Mouse (Mus musculus): Measurements from ENCODE around the gene Tmem247. TPM values are rescaled to one million over a fixed set of nuclear protein-coding genes. Genes with fewer than 3 reads are reported as not detected.

The Tmem247 gene
- polyA plus RNA-seq, 1 experiment from 2014 or later = not detected

DNA sequence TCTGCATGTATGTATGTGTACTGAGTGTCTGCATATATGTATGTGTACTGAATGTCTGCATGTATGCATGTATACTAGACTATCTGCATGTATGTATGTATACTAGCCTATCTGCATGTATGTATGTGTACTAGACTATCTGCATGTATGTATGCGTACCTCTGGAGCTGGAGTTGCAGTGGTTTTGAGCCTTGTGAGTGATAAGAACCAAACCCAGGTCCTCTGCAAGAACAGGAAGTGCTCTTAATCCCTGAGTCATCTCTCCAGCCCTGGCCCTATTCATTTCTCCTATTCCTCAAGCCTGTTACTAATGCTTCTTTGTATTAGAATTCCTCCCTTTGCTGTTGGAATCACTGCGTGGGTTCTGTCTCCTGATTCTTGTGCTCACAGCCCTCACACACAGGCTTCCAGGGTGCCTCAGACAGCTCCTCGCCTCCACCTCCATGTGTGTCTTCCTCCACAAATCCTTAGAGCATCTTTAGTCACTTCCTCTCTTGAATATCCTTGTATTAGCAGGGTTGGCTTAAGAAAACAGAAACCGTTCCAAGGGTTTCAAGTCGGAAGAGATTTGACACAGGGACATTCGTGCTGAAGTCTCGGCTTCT lies 4.0 kb upstream of the Tmem247 start:
- Histone ChIP-seq H3K4me2 (replicated peaks) (no peak overlapping the region), H3K9me3 (replicated peaks) (0 out of 2 replicates have a peak, but pooled peaks cover 2% of the 10 kb centered on the region)

DNA sequence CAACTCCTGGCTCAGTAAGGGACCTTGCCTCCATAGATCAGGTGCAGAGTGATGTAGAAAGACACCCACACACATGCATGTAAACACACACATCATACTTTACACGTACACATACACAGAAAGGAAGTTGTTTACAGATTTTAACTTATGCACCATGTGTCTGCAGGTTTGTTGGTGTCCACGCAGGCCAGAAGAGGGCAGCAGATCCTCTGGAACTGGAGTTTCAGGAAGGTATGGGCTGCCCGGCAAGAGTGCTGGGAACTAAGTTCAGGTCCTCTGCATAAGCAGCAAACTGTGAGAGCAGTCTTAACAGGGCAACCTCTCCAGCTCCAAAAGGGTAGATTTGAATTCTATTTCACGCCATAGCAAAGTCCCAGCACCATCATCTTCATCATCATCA lies 1.6 kb upstream of the Tmem247 start:
- WGBS = 82% methylated on average over 4 of the region's 4 CpGs
- ATAC-seq (ENCODE audit: insufficient number of reproducible peaks, low FRiP score, low TSS enrichment, low read depth) = no peak

More for the DNA sequence above, 4.0 kb upstream of the Tmem247 start:
- Histone ChIP-seq H3K4me1 (no peaks in the 10 kb centered on the region), H3K27me3 (no peaks in the 10 kb centered on the region), H3K9ac (no peak overlapping the region), H3K27ac (replicated peaks) (no peak overlapping the region), H3K4me3 (replicated peaks) (no peak overlapping the region), H3K36me3 (no peaks in the 10 kb centered on the region)
- ATAC-seq (ENCODE audit: insufficient number of reproducible peaks, low FRiP score, low TSS enrichment, low read depth) = no peak
- 75% methylated on average over 7 of the region's 7 CpGs for WGBS

DNA sequence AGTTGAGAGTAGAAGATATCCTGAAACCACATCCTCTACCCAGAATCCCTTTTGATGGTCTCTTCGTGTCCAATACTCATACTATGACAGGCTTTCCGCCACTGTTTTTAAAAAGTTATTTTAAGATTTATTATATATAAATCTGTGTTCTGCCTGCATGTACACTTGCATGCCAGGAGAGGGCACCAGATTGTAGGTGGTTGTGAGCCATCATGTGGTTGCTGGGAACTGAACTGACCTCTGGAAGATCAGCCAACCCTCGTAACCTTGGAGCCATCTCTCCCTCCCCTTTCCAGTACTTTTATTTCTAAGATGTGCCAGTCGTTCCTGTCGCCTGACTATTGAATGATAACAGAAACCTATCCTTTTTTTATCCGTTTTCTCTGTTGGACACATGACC lies 1.6 kb downstream of the Tmem247 start:
- Histone ChIP-seq H3K27ac (replicated peaks) (no peak overlapping the region), H3K36me3 (no peaks in the 10 kb centered on the region), H3K4me3 (replicated peaks) (no peak overlapping the region), H3K9ac (no peak overlapping the region), H3K9me3 (replicated peaks) (0 out of 2 replicates have a peak, but pooled peaks cover 2% of the 10 kb centered on the region), H3K4me2 (replicated peaks) (no peak overlapping the region), H3K27me3 (no peaks in the 10 kb centered on the region), H3K4me1 (0 out of 2 replicates have a peak, but pooled peaks cover 8% of the 10 kb centered on the region)
- no peak for ATAC-seq (ENCODE audit: insufficient number of reproducible peaks, low FRiP score, low TSS enrichment, low read depth)
- 75% methylated on average over 6 of the region's 6 CpGs for WGBS

More for the DNA sequence above, 1.6 kb upstream of the Tmem247 start:
- H3K4me1 ChIP-seq = no peaks in the 10 kb centered on the region
- H3K27me3 ChIP-seq = no peaks in the 10 kb centered on the region
- no peak overlapping the region for H3K27ac ChIP-seq (replicated peaks)
- H3K36me3 ChIP-seq = no peaks in the 10 kb centered on the region
- H3K9ac ChIP-seq = no peak overlapping the region
- H3K9me3 ChIP-seq (replicated peaks) = 0 out of 2 replicates have a peak, but pooled peaks cover 2% of the 10 kb centered on the region
- H3K4me3 ChIP-seq (replicated peaks) = no peak overlapping the region
- no peak overlapping the region for H3K4me2 ChIP-seq (replicated peaks)

DNA sequence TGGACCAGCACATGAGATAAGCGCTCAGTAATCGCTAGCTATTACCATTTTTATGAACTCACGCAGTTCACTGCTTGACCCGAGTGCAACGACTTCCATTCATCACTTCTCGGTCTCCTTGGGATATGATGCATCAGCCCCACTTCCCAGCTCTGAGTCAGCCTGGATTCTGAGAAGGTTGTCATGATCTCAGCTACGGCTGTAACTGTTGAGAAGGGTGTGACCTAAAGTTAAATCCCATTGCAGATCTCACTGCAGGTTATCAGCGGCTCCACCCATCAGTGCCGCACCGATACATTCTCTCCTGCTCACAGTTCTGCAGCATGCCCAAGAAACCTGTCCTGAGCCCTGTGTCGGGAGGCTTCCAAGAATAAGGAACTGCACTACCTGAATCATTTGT lies 2.6 kb downstream of the Tmem247 start:
- no peaks in the 10 kb centered on the region for H3K27me3 ChIP-seq
- 0 out of 2 replicates have a peak, but pooled peaks cover 2% of the 10 kb centered on the region for H3K9me3 ChIP-seq (replicated peaks)
- H3K9ac ChIP-seq = no peak overlapping the region
- no peaks in the 10 kb centered on the region for H3K36me3 ChIP-seq
- no peak overlapping the region for H3K4me3 ChIP-seq (replicated peaks)
- WGBS = 83% methylated on average over 11 of the region's 11 CpGs
- H3K4me2 ChIP-seq (replicated peaks) = no peak overlapping the region
- no peak for ATAC-seq (ENCODE audit: insufficient number of reproducible peaks, low FRiP score, low TSS enrichment, low read depth)
- no peak overlapping the region for H3K27ac ChIP-seq (replicated peaks)
- H3K4me1 ChIP-seq = 0 out of 2 replicates have a peak, but pooled peaks cover 8% of the 10 kb centered on the region

DNA sequence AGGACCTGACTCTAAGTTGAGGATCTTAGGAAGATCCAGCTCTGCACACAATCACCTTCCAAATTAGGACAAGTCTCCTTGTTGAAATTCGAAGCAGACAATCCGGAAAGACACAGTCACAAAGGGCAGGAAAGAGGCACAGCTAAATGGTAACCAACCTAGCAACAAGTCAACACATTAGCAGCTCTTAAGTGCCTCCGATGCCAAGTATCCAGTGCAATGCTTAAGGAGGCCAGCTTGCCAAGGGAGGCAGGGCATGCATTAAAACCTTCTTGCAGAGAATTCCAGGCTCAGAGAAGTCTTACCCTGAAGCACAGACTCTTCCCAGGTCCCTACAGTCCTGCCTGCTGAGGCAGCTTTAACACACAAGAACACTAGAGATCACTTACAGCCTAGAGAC lies 7.5 kb downstream of the Tmem247 start:
- Histone ChIP-seq H3K4me1 (0 out of 2 replicates have a peak, but pooled peaks cover 14% of the 10 kb centered on the region), H3K27me3 (no peaks in the 10 kb centered on the region), H3K9me3 (replicated peaks) (no peaks in the 10 kb centered on the region), H3K36me3 (no peaks in the 10 kb centered on the region), H3K9ac (no peak overlapping the region), H3K27ac (replicated peaks) (no peak overlapping the region; the same call in 1 of the 2 replicates), H3K4me2 (replicated peaks) (no peak overlapping the region), H3K4me3 (replicated peaks) (no peak overlapping the region)
- WGBS = 55% methylated on average over 3 of the region's 3 CpGs
- no peak for ATAC-seq (ENCODE audit: insufficient number of reproducible peaks, low FRiP score, low TSS enrichment, low read depth)

DNA sequence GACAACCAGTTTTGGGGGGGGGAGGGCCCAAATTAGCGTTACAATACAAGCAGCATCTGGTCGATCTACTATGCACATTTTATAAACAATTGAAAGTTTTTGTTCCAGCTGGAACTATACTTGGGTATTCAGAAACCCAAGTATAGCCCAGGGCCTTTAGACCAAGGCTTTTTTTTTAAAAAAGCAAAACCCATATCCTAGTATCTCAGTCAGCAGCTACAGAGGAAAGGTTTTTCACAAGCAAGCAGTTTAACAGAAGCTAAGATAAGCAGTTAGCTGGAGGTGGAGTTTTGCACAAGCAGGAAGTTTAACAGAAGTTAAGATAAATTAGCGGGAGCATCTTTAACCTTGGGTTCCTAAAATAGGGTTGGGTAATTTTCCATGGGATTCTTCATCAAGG lies 9.7 kb downstream of the Tmem247 start:
- Histone ChIP-seq H3K4me2 (replicated peaks) (no peak overlapping the region), H3K27me3 (no peaks in the 10 kb centered on the region), H3K27ac (replicated peaks) (no peak overlapping the region), H3K4me3 (replicated peaks) (no peak overlapping the region), H3K9ac (no peak overlapping the region), H3K36me3 (no peaks in the 10 kb centered on the region), H3K9me3 (replicated peaks) (no peaks in the 10 kb centered on the region), H3K4me1 (peaks cover 16% of the 10 kb centered on the region; the same call in 1 of the 2 replicates)
- 84% methylated on average over 3 of the region's 3 CpGs for WGBS
- ATAC-seq (ENCODE audit: insufficient number of reproducible peaks, low FRiP score, low TSS enrichment, low read depth) = no peak

DNA sequence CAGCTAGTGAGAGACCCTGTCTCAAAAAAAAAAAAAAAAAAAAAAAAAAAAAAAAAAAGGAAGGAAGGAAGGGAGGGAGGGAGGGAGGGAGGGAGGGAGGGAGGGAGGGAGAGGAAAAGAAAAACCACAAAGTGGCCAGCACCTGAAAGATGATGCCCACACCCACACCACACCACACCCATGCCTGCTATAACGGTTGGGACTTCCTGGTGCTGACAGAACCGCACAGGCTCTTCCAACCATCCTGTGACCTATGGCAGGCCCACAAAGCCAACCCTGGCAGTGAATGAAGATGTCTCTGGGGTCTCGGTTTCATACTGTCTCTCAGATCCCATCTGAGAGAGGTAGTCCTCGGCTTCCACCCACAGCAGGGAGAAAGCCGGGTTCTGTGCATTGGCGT lies 12.2 kb downstream of the Tmem247 start:
- H3K4me2 ChIP-seq (replicated peaks) = no peak overlapping the region
- no peaks in the 10 kb centered on the region for H3K27me3 ChIP-seq
- H3K4me1 ChIP-seq = peaks cover 8% of the 10 kb centered on the region; the same call in 1 of the 2 replicates
- H3K4me3 ChIP-seq (replicated peaks) = no peak overlapping the region
- no peak overlapping the region for H3K9ac ChIP-seq
- H3K36me3 ChIP-seq = no peaks in the 10 kb centered on the region
- H3K27ac ChIP-seq (replicated peaks) = no peak overlapping the region
- no peak for ATAC-seq (ENCODE audit: insufficient number of reproducible peaks, low FRiP score, low TSS enrichment, low read depth)
- no peaks in the 10 kb centered on the region for H3K9me3 ChIP-seq (replicated peaks)
- 76% methylated on average over 6 of the region's 6 CpGs for WGBS

DNA sequence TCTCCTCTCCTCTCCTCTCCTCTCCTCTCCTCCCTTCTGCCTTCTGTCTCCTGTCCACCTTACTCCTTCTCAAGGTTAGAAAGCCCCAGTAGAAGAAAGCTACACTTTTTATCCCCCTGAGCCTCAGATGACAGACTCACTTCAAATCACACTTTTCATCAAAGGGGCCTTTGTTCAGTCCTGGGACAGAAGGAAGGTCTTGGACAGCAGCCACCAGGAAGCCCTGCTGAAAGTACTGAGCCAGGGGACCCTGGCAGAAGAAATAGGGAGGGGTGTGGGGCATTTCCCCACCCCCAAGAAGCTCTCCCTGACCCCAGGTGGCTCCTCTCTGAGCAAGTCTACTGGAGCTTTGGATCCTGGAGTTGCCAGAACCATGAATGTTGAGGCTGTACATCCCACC lies 12.8 kb downstream of the Tmem247 start:
- Histone ChIP-seq H3K4me1 (peaks cover 6% of the 10 kb centered on the region; the same call in 1 of the 2 replicates), H3K4me2 (replicated peaks) (no peak overlapping the region), H3K9ac (no peak overlapping the region), H3K4me3 (replicated peaks) (no peak overlapping the region), H3K27ac (replicated peaks) (no peak overlapping the region), H3K27me3 (no peaks in the 10 kb centered on the region), H3K36me3 (no peaks in the 10 kb centered on the region), H3K9me3 (replicated peaks) (no peaks in the 10 kb centered on the region)
- no peak for ATAC-seq (ENCODE audit: insufficient number of reproducible peaks, low FRiP score, low TSS enrichment, low read depth)

DNA sequence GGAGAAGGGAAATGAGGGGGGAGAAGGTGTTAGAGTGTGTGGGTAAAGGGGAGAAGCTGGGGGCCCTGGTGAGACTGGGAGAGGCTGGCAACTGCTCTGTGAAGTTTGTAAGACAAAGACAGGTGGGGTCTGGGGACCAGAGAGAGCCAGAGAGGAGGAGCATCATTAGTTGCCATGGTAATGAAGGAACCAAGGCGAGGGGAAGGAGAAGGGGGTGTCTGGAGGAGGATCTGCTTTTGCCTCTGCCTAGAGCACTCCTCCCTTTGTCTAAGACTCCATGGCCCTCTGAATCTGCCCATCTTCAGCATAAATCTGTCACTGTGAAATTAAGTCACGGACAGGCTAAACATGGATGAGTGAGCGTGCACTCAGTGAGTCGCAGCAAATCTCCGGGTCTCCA lies 15.7 kb downstream of the Tmem247 start:
- Histone ChIP-seq H3K4me1 (peaks cover 11% of the 10 kb centered on the region; the same call in 1 of the 2 replicates), H3K9me3 (replicated peaks) (no peaks in the 10 kb centered on the region), H3K9ac (no peak overlapping the region), H3K27ac (replicated peaks) (no peak overlapping the region), H3K36me3 (no peaks in the 10 kb centered on the region), H3K4me3 (replicated peaks) (no peak overlapping the region), H3K27me3 (no peaks in the 10 kb centered on the region), H3K4me2 (replicated peaks) (no peak overlapping the region)
- WGBS = 48% methylated on average over 5 of the region's 5 CpGs
- no peak for ATAC-seq (ENCODE audit: insufficient number of reproducible peaks, low FRiP score, low TSS enrichment, low read depth)

DNA sequence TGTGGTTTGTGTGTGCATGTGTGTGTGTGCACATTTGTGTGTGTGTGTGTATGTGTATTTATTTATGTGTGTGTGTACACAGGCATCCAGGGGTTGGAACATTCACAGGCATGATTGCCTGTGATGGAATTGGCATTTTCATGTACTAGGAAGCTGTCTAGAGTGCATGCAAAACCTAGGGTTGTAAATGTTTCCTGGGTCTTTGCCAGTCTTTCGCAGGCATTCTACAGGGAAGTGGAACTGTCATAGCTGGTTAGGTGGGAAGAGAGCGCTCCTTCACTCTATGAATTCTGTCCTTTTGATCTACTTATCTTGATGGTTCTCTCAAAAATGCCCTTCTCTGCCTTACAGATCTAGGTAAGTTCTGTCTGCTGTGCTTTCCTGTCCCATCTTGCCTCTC lies 19.9 kb downstream of the Tmem247 start:
- 44% methylated on average over 2 of the region's 2 CpGs for WGBS
- Histone ChIP-seq H3K4me3 (replicated peaks) (peak overlapping the region; percentile 44; the same call in 1 of the 2 replicates), H3K4me1 (peaks cover 12% of the 10 kb centered on the region; the same call in 1 of the 2 replicates), H3K9me3 (replicated peaks) (no peaks in the 10 kb centered on the region), H3K9ac (no peak overlapping the region), H3K27ac (replicated peaks) (peak overlapping the region; percentile 73; the same call in 1 of the 2 replicates), H3K36me3 (no peaks in the 10 kb centered on the region), H3K4me2 (replicated peaks) (no peak overlapping the region), H3K27me3 (no peaks in the 10 kb centered on the region)
- no peak for ATAC-seq (ENCODE audit: insufficient number of reproducible peaks, low FRiP score, low TSS enrichment, low read depth)

DNA sequence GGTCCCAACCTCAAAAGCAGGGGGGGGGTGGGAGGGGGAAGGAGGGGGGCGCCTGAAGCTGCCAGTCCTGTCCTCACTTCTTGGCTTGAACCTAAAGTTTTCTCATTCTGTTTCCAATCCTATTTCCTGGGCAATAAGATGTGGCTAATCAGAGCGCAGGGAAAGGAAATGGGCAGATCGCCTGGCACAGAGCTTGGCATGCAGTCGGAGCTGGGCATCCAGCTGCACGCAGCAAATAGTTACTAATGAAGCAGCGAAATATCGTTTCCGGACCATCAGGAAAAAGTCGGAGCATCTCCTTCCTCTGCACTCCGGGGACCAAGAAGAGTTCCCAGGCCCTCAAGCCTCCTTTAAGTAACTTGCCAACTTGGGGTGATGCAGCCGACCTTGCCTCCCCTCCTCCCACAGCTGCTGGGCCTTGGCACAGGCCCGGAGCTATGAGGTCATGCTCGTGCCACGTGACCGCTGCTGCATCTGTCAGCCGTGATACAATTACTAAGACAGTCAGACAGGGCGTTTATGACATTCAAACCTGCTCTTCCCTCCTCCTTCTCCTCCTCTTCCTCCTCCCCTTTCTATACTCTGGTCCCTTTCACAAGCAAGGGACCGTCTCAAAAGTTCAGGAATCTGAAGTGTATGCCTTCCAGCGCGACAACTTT lies 20.5 kb downstream of the Tmem247 start:
- ATAC-seq (ENCODE audit: insufficient number of reproducible peaks, low FRiP score, low TSS enrichment, low read depth) = peak; percentile 86
- Histone ChIP-seq H3K27ac (replicated peaks) (peak overlapping the region; percentile 73), H3K27me3 (no peaks in the 10 kb centered on the region), H3K4me1 (peaks cover 12% of the 10 kb centered on the region; the same call in 1 of the 2 replicates), H3K4me3 (replicated peaks) (peak overlapping the region; percentile 44), H3K4me2 (replicated peaks) (peak overlapping the region; percentile 71), H3K36me3 (no peaks in the 10 kb centered on the region), H3K9me3 (replicated peaks) (no peaks in the 10 kb centered on the region), H3K9ac (peak overlapping the region; percentile 7; the same call in 1 of the 2 replicates)
- 2% methylated on average over 20 of the region's 20 CpGs for WGBS

Measured in embryonic facial prominence, embryonic 15.5 days (tissue).